Mouse (Mus musculus) spleen, adult 2 months (tissue): ENCODE results near the gene Pcdh8.

Source experiments
- CTCF ChIP-seq: fragments of 200-500 bp; IDR thresholded peaks from 2 replicates; pipeline ENCODE4 v1.5.1; 2011; ENCODE audit warnings: mild to moderate bottlenecking, inconsistent platforms; ENCODE audit not compliant: insufficient read depth, insufficient read length, insufficient replicate concordance; ENCODE audit errors: extremely low read depth
- POLR2A ChIP-seq: fragments of 200-500 bp; IDR thresholded peaks from 2 replicates; pipeline ENCODE4 v1.6.1; 2011; ENCODE audit warnings: low read depth, low read length, inconsistent platforms

DNA sequence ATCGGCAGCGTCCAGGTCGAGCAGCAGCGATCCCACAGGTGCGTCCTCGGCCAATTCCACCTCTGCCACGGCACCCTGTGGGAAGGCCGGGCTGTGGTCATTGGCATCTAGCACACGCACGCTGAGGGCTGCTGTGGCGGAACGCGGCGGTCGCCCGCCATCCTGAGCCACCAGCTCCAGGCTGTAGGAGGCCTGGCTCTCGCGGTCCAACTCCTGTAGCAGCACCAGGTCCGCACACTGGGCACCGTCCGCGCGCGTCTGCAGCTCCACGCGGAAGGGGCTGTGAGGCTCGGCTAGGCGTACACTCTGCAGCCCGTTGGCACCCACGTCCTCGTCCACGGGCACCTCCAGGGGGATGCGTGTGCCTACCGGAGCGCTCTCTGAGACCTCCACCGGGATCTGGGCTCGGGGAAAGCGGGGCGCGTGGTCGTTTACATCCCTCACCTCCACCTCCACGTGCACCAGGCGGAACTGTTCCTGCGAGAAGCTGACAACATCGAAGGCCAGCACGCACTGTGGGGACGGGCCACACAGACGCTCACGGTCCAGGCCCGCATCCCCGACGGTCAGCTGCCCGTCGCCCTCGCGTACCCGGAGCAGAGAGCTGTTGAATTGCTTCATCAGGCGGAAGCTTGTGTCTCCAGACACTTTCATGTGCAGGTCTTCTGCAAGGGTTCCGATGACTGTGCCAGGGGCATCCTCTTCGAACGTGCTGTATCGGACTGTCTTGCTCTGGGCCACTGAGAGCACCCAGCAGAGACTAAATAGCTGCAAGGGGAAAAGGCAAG, 612 bp downstream of the Pcdh8 start:
- TF ChIP-seq CTCF: no peak
- no peak for TF ChIP-seq POLR2A
